Mouse (Mus musculus): ENCODE measurements around the gene Pla2g3. TPM values are rescaled to one million over a fixed set of nuclear protein-coding genes. Genes with fewer than 3 reads are reported as not detected.

The Pla2g3 gene
- total RNA-seq (2014; rRNA removed), result 30.4 and 34.8 TPM in 2 replicates
- 18.5 and 21.2 TPM in 2 replicates for polyA plus RNA-seq (2015; fragmentation: Nextera tagmentation; extraction: Ambion mirVana)

DNA sequence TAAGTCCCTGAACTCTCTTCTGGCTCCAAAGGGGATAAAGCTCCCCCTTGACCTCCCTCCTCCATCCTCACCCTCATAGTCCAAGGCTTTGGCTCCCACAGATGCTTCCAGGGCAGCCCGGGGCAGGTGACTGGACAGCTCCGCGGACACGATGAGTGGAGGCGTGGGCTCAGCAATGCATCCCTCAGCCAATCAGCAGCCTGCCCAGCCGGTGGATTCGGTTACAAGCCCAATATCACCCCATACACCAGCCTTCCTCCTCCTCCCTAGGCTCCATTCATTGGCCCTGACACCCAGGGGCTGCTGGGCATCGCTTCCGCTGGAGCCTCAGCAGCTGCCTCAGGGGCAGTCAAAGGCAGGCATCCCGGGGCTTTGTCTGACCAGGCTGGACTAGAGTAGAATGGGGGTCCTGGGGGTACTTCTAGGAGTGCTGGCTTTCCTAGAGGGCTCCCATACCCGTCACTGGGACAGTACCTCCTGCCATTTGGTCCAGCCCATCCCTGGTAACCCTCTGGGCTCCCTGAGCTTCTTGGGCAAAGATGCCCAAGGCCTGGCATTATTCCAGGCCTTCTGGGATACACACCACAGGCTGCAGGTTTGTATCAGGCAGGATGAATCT is at the start of gene Pla2g3:
Gene Pla2g3 (plus strand): TSS at position 333 of the 619 bp plus-strand sequence.
- no peak within 1 kb of the TSS; the same call in 1 of the 2 replicates for H3K27ac ChIP-seq

GRCm38 (mm10) chr11:3441696-3442443 is 46.2 kb upstream of the Pla2g3 start:
- no peak; the same call in 1 of the 2 replicates for TF ChIP-seq CTCF (IDR thresholded peaks at IDR 0.05; ENCODE audit: low read depth)
- H3K27me3 ChIP-seq (ENCODE audit: insufficient read depth, low read length), result no peaks in the 10 kb centered on the region
- no peak overlapping the region for H3K4me2 ChIP-seq (ENCODE audit: low read depth, low read length)
- ATAC-seq, result peak; percentile 64; the same call in 1 of the 2 replicates
- DNase-seq (ENCODE audit: low spot score), result peak; percentile 78
- H3K4me1 ChIP-seq (ENCODE audit: insufficient read depth, low read length), result no peaks in the 10 kb centered on the region
- H3K9me3 ChIP-seq (ENCODE audit: low read length), result no peaks in the 10 kb centered on the region
- no peak overlapping the region for H3K4me3 ChIP-seq (ENCODE audit: low read length)
- H3K9ac ChIP-seq (replicated peaks; ENCODE audit: low read length), result no peak overlapping the region
- H3K27ac ChIP-seq, result peak overlapping the region; percentile 37
- H3K36me3 ChIP-seq (ENCODE audit: insufficient read depth, low read length), result no peaks in the 10 kb centered on the region

More for the DNA sequence above, at the start of gene Pla2g3:
- no peak for TF ChIP-seq CTCF (IDR thresholded peaks at IDR 0.05; ENCODE audit: low read depth)
- no peaks in the 10 kb centered on the region for H3K9me3 ChIP-seq (ENCODE audit: low read length)
- ATAC-seq (peak; percentile 36; the same call in 1 of the 2 replicates), DNase-seq (ENCODE audit: low spot score) (peak; percentile 42)
- H3K4me2 ChIP-seq (ENCODE audit: low read depth, low read length), result 0 out of 2 replicates have a peak within 1 kb of the TSS, but pooled peaks have one; percentile 18
- 28% methylated on average over 11 of the region's 11 CpGs for WGBS
- no peaks in the 10 kb centered on the region for H3K36me3 ChIP-seq (ENCODE audit: insufficient read depth, low read length)
- no peak within 1 kb of the TSS for H3K9ac ChIP-seq (replicated peaks; ENCODE audit: low read length)
- no peaks in the 10 kb centered on the region; the same call in 1 of the 2 replicates for H3K4me1 ChIP-seq (ENCODE audit: insufficient read depth, low read length)
- no peaks in the 10 kb centered on the region for H3K27me3 ChIP-seq (ENCODE audit: insufficient read depth, low read length)
- H3K4me3 ChIP-seq (ENCODE audit: low read length), result no peak within 1 kb of the TSS

DNA sequence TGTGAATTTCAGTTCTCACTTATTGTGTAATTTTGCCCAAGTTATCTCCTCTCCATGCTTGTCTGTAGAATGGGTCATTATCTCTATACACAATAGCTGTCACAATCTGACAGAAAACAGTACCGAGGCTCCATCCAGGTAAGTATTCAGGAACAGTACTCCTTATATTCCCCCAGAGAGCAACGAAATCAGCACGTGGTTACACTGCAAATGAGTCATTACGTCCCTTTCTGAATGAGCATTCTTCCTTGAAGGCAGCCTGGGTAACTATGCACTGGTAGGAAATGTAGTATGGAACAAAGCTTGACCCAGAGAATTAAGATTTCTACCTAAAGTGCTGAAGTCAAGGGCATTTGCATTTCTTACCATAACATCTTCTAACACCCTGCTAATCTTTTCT is 45.4 kb upstream of the Pla2g3 start:
- no peak overlapping the region for H3K4me3 ChIP-seq (ENCODE audit: low read length)
- H3K4me1 ChIP-seq (ENCODE audit: insufficient read depth, low read length), result no peaks in the 10 kb centered on the region
- 74% methylated on average over 4 of the region's 4 CpGs for WGBS
- DNase-seq (ENCODE audit: low spot score) (no peak), ATAC-seq (no peak)
- H3K36me3 ChIP-seq (ENCODE audit: insufficient read depth, low read length), result no peaks in the 10 kb centered on the region
- H3K9me3 ChIP-seq (ENCODE audit: low read length), result no peaks in the 10 kb centered on the region
- H3K4me2 ChIP-seq (ENCODE audit: low read depth, low read length), result no peak overlapping the region
- no peak overlapping the region for H3K9ac ChIP-seq (replicated peaks; ENCODE audit: low read length)
- no peak for TF ChIP-seq CTCF (IDR thresholded peaks at IDR 0.05; ENCODE audit: low read depth)
- H3K27ac ChIP-seq, result no peak overlapping the region
- no peaks in the 10 kb centered on the region for H3K27me3 ChIP-seq (ENCODE audit: insufficient read depth, low read length)

DNA sequence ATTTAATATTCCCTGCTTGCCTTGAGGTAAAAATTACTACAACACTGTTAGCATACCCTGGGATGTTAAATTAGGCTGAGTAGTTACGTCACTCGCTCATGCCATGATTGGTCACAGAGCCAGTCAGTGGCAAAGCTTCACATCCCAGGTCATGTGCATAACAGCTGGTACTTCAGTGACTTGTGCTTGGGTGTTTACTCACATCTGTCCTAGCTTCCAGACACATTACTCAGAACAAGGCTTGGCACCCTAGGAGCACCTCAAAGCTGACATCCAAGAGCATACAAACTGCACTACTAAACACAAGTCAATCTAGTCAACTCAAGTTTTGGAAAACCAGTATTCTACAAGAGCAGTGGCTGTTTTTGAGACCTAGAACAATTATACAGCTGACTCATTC is 45.0 kb upstream of the Pla2g3 start:
- no peak for TF ChIP-seq CTCF (IDR thresholded peaks at IDR 0.05; ENCODE audit: low read depth)
- no peak for ATAC-seq
- Histone ChIP-seq H3K36me3 (ENCODE audit: insufficient read depth, low read length) (no peaks in the 10 kb centered on the region), H3K4me3 (ENCODE audit: low read length) (no peak overlapping the region), H3K9me3 (ENCODE audit: low read length) (no peaks in the 10 kb centered on the region), H3K4me1 (ENCODE audit: insufficient read depth, low read length) (no peaks in the 10 kb centered on the region), H3K27me3 (ENCODE audit: insufficient read depth, low read length) (no peaks in the 10 kb centered on the region), H3K4me2 (ENCODE audit: low read depth, low read length) (no peak overlapping the region), H3K9ac (replicated peaks; ENCODE audit: low read length) (no peak overlapping the region), H3K27ac (no peak overlapping the region)
- 88% methylated on average over 2 of the region's 2 CpGs for WGBS
- no peak for DNase-seq (ENCODE audit: low spot score)

DNA sequence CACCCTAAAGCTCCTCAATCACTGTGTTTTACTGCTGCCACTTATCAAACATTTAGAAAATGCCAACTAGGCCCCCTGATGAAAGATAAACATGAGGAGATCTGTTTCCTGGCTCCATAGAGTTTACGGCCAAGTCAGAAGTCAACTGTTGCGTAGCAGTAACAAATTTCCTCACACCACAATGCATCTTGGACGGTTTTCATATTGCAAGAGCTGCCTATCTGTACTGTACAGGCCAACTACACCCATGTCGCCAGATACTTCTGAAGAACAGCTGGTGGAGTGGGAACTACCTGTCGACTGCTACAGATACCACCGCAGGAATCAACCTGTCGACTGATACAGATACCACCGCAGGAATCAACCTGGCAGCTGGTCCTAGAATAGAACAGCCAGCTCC is 43.2 kb upstream of the Pla2g3 start:
- Histone ChIP-seq H3K9me3 (ENCODE audit: low read length) (no peaks in the 10 kb centered on the region), H3K4me1 (ENCODE audit: insufficient read depth, low read length) (no peaks in the 10 kb centered on the region), H3K4me3 (ENCODE audit: low read length) (no peak overlapping the region), H3K4me2 (ENCODE audit: low read depth, low read length) (no peak overlapping the region), H3K9ac (replicated peaks; ENCODE audit: low read length) (no peak overlapping the region), H3K27ac (no peak overlapping the region), H3K27me3 (ENCODE audit: insufficient read depth, low read length) (no peaks in the 10 kb centered on the region), H3K36me3 (ENCODE audit: insufficient read depth, low read length) (no peaks in the 10 kb centered on the region)
- DNase-seq (ENCODE audit: low spot score), result no peak
- ATAC-seq, result no peak
- TF ChIP-seq CTCF (IDR thresholded peaks at IDR 0.05; ENCODE audit: low read depth), result no peak
- 88% methylated on average over 8 of the region's 8 CpGs for WGBS

DNA sequence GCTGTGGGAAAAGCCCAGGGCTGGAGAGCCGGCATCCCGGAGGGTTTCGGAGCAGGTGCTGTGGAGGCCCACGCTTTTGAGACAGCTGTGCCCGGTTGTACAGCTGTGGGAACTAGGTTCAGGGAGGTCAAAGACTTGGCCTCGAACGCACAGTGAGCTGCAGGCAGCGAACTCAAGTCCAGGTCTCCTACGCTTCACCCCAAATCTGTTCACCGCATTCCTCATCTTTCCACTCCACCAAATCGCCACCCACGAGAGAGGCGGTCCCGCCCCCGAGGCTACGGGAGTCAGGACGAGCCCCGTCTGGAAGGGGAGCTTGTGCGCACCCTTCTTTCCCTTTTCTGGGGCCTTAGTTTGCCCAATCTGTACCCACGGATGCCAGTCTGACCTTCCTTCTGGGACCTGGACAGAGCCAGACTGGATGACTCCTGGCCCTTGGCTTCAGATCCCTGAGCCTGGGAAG is 36.4 kb upstream of the Pla2g3 start:
- H3K4me1 ChIP-seq (ENCODE audit: insufficient read depth, low read length), result peaks cover 7% of the 10 kb centered on the region; the same call in 1 of the 2 replicates
- DNase-seq (ENCODE audit: low spot score) (peak; percentile 30), ATAC-seq (peak; percentile 5; the same call in 1 of the 2 replicates)
- H3K36me3 ChIP-seq (ENCODE audit: insufficient read depth, low read length), result no peaks in the 10 kb centered on the region
- no peak for TF ChIP-seq CTCF (IDR thresholded peaks at IDR 0.05; ENCODE audit: low read depth)
- H3K4me3 ChIP-seq (ENCODE audit: low read length), result peak overlapping the region; percentile 88
- 0% methylated on average over 20 of the region's 20 CpGs for WGBS
- peak overlapping the region; percentile 82 for H3K4me2 ChIP-seq (ENCODE audit: low read depth, low read length)
- H3K9ac ChIP-seq (replicated peaks; ENCODE audit: low read length), result peak overlapping the region; percentile 86
- H3K27ac ChIP-seq, result peak overlapping the region; percentile 91
- H3K9me3 ChIP-seq (ENCODE audit: low read length), result no peaks in the 10 kb centered on the region
- H3K27me3 ChIP-seq (ENCODE audit: insufficient read depth, low read length), result no peaks in the 10 kb centered on the region
